Mouse (Mus musculus) midbrain, postnatal 0 days (tissue): Measurements from ENCODE around the gene Hfm1. TPM values are rescaled to one million over a fixed set of nuclear protein-coding genes. Genes with fewer than 3 reads are reported as not detected.

ENCODE experiments used
- ATAC-seq: fragments of 200-750 bp; cut with Nextera tagmentation; 2 replicates; pipeline ENCODE4 v1.8.0; 2017; ENCODE audit warnings: moderate number of reproducible peaks, mild to moderate bottlenecking, moderate TSS enrichment, moderate library complexity; ENCODE audit not compliant: low FRiP score
- DNase-seq: peaks from one replicate; pipeline ENCODE4 v3.0.0-alpha.2; 2015; ENCODE audit warnings: low spot score
- H3K27ac ChIP-seq: fragments of 300-500 bp; sonication (generic); 2 replicates; pipeline ENCODE4 v1.5.1; 2014; ENCODE audit warnings: low read depth, mild to moderate bottlenecking, low read length, mixed read lengths
- H3K27me3 ChIP-seq: fragments of 300-500 bp; sonication (generic); 2 replicates; pipeline ENCODE4 v1.6.1; 2014; ENCODE audit warnings: low read length, control low read depth, mixed read lengths; ENCODE audit not compliant: insufficient read depth
- H3K36me3 ChIP-seq: fragments of 300-500 bp; sonication (generic); 2 replicates; pipeline ENCODE4 v1.6.1; 2014; ENCODE audit warnings: low read length, control low read depth, mixed read lengths; ENCODE audit not compliant: insufficient read depth
- H3K4me1 ChIP-seq: fragments of 300-500 bp; sonication (generic); 2 replicates; pipeline ENCODE4 v1.6.1; 2014; ENCODE audit warnings: mild to moderate bottlenecking, control low read depth, antibody characterized with exemption, low read length, mixed read lengths; ENCODE audit not compliant: insufficient read depth
- H3K4me2 ChIP-seq: fragments of 300-500 bp; sonication (generic); 2 replicates; pipeline ENCODE4 v1.6.1; 2014; ENCODE audit warnings: low read depth, mild to moderate bottlenecking, low read length, mixed read lengths; ENCODE audit not compliant: poor library complexity, severe bottlenecking
- H3K4me3 ChIP-seq: fragments of 300-500 bp; sonication (generic); 2 replicates; pipeline ENCODE4 v1.5.1; 2014; ENCODE audit warnings: low read depth, mild to moderate bottlenecking, low read length, moderate library complexity
- H3K9ac ChIP-seq: fragments of 300-500 bp; sonication (generic); replicated peaks from 2 replicates; pipeline ENCODE4 v1.6.1; 2014; ENCODE audit warnings: mild to moderate bottlenecking, low read length, moderate library complexity, mixed read lengths; ENCODE audit not compliant: poor library complexity, severe bottlenecking
- H3K9me3 ChIP-seq: fragments of 300-500 bp; sonication (generic); 2 replicates; pipeline ENCODE4 v1.6.1; 2016; ENCODE audit warnings: low read length, control low read depth
- CTCF ChIP-seq: IDR thresholded peaks from 2 replicates; pipeline ENCODE4 v1.5.1; 2016; ENCODE audit warnings: antibody characterized with exemption, mild to moderate bottlenecking
- WGBS: fragments of 180-500 bp; shearing (Covaris S2); extraction: QIAGEN DNeasy Blood & Tissue Kit; methylation state at CpG from one replicate; pipeline ENCODE4 v1.1.7; 2014; 5-methylcytosine and 5-hydroxymethylcytosine counted together
- polyA plus RNA-seq: library from polyadenylated mRNA; unstranded; fragments of >200 nt; fragmentation: Nextera tagmentation; extraction: Ambion mirVana; gene quantifications from 2 replicates; pipeline ENCODE4 v1.2.1, GENCODE M21; 2015
- total RNA-seq: library from RNA; depleted of rRNA; stranded (reverse); fragments of >200 nt; gene quantifications from 2 replicates; pipeline ENCODE4 v1.2.3, GENCODE M21; 2014; rRNA removed

The Hfm1 gene
- total RNA-seq (5.3 and 8.3 TPM in 2 replicates), polyA plus RNA-seq (5.4 and 5.7 TPM in 2 replicates)

- peak within 1 kb of the TSS; percentile 86 for H3K9ac ChIP-seq
- 2% methylated on average over 31 of the region's 76 CpGs for WGBS
- peak within 1 kb of the TSS; percentile 89 for H3K27ac ChIP-seq
- TF ChIP-seq CTCF, result no peak
- no peaks in the 10 kb centered on the region for H3K4me1 ChIP-seq
- no peaks in the 10 kb centered on the region for H3K9me3 ChIP-seq
- H3K4me2 ChIP-seq, result peak within 1 kb of the TSS; percentile 73
- peak within 1 kb of the TSS; percentile 52 for H3K4me3 ChIP-seq
- peak; percentile 81 for DNase-seq
- no peaks in the 10 kb centered on the region for H3K27me3 ChIP-seq
- peak; percentile 93 for ATAC-seq
- H3K36me3 ChIP-seq, result no peaks in the 10 kb centered on the region
Measured at GRCm38 (mm10) chr5:106925488-106926368, at the start of gene Hfm1. Gene Hfm1 (minus strand): TSS chr5:106926321.

GRCm38 (mm10) chr5:106973883-106974282 lies 47.8 kb upstream of the Hfm1 start:
- Histone ChIP-seq H3K9me3 (no peaks in the 10 kb centered on the region), H3K4me2 (no peak overlapping the region), H3K36me3 (peaks cover 30% of the 10 kb centered on the region), H3K27ac (no peak overlapping the region), H3K27me3 (no peaks in the 10 kb centered on the region), H3K4me1 (no peaks in the 10 kb centered on the region), H3K9ac (no peak overlapping the region), H3K4me3 (no peak overlapping the region)
- peak; percentile 56 for TF ChIP-seq CTCF
- ATAC-seq (no peak), DNase-seq (no peak)
- 88% methylated on average over 7 of the region's 7 CpGs for WGBS

- no peak for ATAC-seq
- H3K9me3 ChIP-seq, result no peaks in the 10 kb centered on the region
- H3K27ac ChIP-seq, result no peak overlapping the region
- TF ChIP-seq CTCF, result no peak
- no peaks in the 10 kb centered on the region for H3K27me3 ChIP-seq
- H3K4me2 ChIP-seq, result no peak overlapping the region
- no peak for DNase-seq
- peaks cover 6% of the 10 kb centered on the region; the same call in 1 of the 2 replicates for H3K36me3 ChIP-seq
- no peaks in the 10 kb centered on the region for H3K4me1 ChIP-seq
- H3K4me3 ChIP-seq, result no peak overlapping the region
- H3K9ac ChIP-seq, result no peak overlapping the region
- WGBS, result 86% methylated on average over 1 of the region's 1 CpGs
Measured at GRCm38 (mm10) chr5:106967578-106967977, 41.5 kb upstream of the Hfm1 start.

- H3K4me3 ChIP-seq, result no peak overlapping the region
- WGBS, result 91% methylated on average over 3 of the region's 3 CpGs
- H3K4me2 ChIP-seq, result no peak overlapping the region
- TF ChIP-seq CTCF, result no peak
- DNase-seq (no peak), ATAC-seq (no peak)
- H3K4me1 ChIP-seq, result no peaks in the 10 kb centered on the region
- H3K9ac ChIP-seq, result no peak overlapping the region
- H3K27ac ChIP-seq, result no peak overlapping the region
- H3K36me3 ChIP-seq, result peaks cover 6% of the 10 kb centered on the region; the same call in 1 of the 2 replicates
- no peaks in the 10 kb centered on the region for H3K27me3 ChIP-seq
- H3K9me3 ChIP-seq, result no peaks in the 10 kb centered on the region
Measured at GRCm38 (mm10) chr5:106966443-106966842, 40.3 kb upstream of the Hfm1 start.

GRCm38 (mm10) chr5:106964513-106965014 lies 38.4 kb upstream of the Hfm1 start:
- H3K4me3 ChIP-seq, result peak overlapping the region; percentile 80
- H3K4me1 ChIP-seq, result no peaks in the 10 kb centered on the region
- peak overlapping the region; percentile 52; the same call in 1 of the 2 replicates for H3K27ac ChIP-seq
- peaks cover 5% of the 10 kb centered on the region; the same call in 1 of the 2 replicates for H3K36me3 ChIP-seq
- under 1% methylated on average over 40 of the region's 41 CpGs for WGBS
- peak; percentile 85 for ATAC-seq
- peak; percentile 12 for DNase-seq
- no peaks in the 10 kb centered on the region for H3K27me3 ChIP-seq
- no peak for TF ChIP-seq CTCF
- peak overlapping the region; percentile 65 for H3K9ac ChIP-seq
- H3K9me3 ChIP-seq, result no peaks in the 10 kb centered on the region
- H3K4me2 ChIP-seq, result peak overlapping the region; percentile 61
